Mouse (Mus musculus): ENCODE measurements around the gene Hist1h2ba. TPM values are rescaled to one million over a fixed set of nuclear protein-coding genes. Genes with fewer than 3 reads are reported as not detected.
A peak's percentile ranks its signal among the peaks of the same experiment; 100 is the strongest.

Gene Hist1h2ba
- polyA plus RNA-seq, 1 experiment: 228 TPM

DNA sequence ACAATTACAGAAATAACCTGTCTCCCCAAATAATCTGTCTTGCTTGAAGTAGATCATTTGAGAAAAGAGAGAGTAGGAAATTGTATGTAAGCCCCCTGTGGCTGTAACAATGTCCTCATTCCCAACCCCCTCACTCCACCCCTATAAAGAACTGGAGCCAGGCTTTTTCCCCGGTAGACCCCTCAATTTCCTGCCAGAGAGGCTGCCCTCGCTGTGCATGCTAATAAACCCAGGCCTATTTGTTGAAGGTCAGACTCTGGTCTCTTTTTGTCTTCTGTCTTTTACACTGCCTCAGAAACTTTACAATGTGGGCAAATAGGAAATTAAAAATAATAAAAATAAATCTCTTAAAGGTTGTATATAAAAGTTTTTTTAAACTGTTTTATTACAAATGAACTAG is 12.3 kb upstream of the Hist1h2ba start:
- TF ChIP-seq POLR2A (IDR thresholded peaks at IDR 0.05; ENCODE audit: control insufficient read depth, low read depth, low read length) (no peak), CTCF (IDR thresholded peaks at IDR 0.05; ENCODE audit: control insufficient read depth, insufficient read depth, insufficient replicate concordance, low read depth, low read length) (no peak)
- Histone ChIP-seq H3K27ac (ENCODE audit: control insufficient read depth, insufficient read depth, low read depth, low read length) (no peak overlapping the region), H3K4me3 (ENCODE audit: control insufficient read depth, low read depth, low read length) (no peak overlapping the region), H3K27me3 (ENCODE audit: control insufficient read depth, insufficient read depth, low read length) (no peaks in the 10 kb centered on the region), H3K4me1 (ENCODE audit: control insufficient read depth, insufficient read depth, low read length) (no peaks in the 10 kb centered on the region), H3K36me3 (ENCODE audit: control insufficient read depth, insufficient read depth, low read length) (no peaks in the 10 kb centered on the region)

DNA sequence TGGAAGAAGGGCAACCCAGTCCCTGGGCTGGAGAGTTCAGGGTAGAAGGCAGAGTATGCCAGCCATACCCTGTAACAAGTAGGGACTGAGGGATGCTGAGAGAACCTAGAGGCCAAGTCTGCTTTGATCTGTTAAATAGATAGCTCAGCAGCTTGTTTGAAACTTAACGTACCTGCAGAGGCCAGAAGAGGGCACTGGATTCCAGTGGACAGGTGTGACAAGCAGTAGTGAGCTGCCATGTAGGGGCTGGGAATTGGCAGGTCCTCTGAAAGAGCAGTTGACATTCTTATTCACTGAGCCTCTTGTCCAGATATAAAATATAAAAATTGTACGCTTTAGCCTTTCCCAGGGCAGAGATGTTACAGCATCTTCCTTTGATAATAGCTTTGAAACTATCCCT is 8.9 kb upstream of the Hist1h2ba start:
- Histone ChIP-seq H3K4me3 (ENCODE audit: control insufficient read depth, low read depth, low read length) (no peak overlapping the region), H3K27ac (ENCODE audit: control insufficient read depth, insufficient read depth, low read depth, low read length) (no peak overlapping the region), H3K36me3 (ENCODE audit: control insufficient read depth, insufficient read depth, low read length) (no peaks in the 10 kb centered on the region), H3K4me1 (ENCODE audit: control insufficient read depth, insufficient read depth, low read length) (no peaks in the 10 kb centered on the region), H3K27me3 (ENCODE audit: control insufficient read depth, insufficient read depth, low read length) (no peaks in the 10 kb centered on the region)
- TF ChIP-seq POLR2A (IDR thresholded peaks at IDR 0.05; ENCODE audit: control insufficient read depth, low read depth, low read length) (no peak), CTCF (IDR thresholded peaks at IDR 0.05; ENCODE audit: control insufficient read depth, insufficient read depth, insufficient replicate concordance, low read depth, low read length) (no peak)

DNA sequence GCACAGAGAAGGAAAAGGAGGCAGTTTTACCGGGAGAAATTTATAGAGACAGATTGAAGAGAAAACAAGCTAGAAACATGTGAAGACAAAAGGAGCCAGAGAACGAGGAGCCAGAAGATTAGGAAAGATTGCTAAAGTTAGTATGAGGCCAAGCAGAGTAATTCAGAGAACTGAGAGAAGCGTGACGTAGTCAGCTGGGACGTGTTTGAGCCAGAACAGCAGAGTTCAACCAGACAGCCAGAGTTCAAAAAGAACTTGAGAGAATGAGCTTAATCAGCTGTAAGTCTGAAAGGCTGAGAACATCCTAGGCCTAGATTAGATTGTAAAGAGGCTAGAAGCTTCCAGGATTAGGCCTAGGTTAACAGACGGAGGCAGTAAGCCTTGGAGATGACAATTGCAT is 6.3 kb upstream of the Hist1h2ba start:
- no peaks in the 10 kb centered on the region for H3K4me1 ChIP-seq (ENCODE audit: control insufficient read depth, insufficient read depth, low read length)
- H3K27ac ChIP-seq (ENCODE audit: control insufficient read depth, insufficient read depth, low read depth, low read length): no peak overlapping the region
- H3K4me3 ChIP-seq (ENCODE audit: control insufficient read depth, low read depth, low read length): no peak overlapping the region
- no peaks in the 10 kb centered on the region for H3K36me3 ChIP-seq (ENCODE audit: control insufficient read depth, insufficient read depth, low read length)
- no peaks in the 10 kb centered on the region for H3K27me3 ChIP-seq (ENCODE audit: control insufficient read depth, insufficient read depth, low read length)
- no peak for TF ChIP-seq CTCF (IDR thresholded peaks at IDR 0.05; ENCODE audit: control insufficient read depth, insufficient read depth, insufficient replicate concordance, low read depth, low read length)

DNA sequence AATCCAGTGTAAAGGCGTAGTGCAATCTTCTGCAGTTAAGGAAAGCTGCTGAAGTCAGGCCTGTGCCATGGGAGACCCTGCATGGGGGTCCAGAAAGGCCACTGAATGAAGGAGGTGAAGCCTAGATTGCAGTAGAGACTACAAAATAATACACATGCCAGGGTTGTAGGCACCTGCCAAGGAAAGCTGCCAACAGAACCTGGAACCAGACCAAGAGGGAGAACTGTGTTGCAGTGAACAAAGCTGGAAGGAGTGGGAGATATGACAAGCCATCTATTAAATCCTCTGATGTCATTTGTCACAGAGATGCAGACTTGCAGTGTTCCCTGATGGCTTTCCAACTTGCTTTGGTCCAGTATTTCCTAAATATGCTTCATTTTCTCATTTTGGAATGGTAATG is 4.7 kb upstream of the Hist1h2ba start:
- Histone ChIP-seq H3K4me3 (ENCODE audit: control insufficient read depth, low read depth, low read length) (no peak overlapping the region), H3K36me3 (ENCODE audit: control insufficient read depth, insufficient read depth, low read length) (no peaks in the 10 kb centered on the region), H3K27ac (ENCODE audit: control insufficient read depth, insufficient read depth, low read depth, low read length) (no peak overlapping the region), H3K27me3 (ENCODE audit: control insufficient read depth, insufficient read depth, low read length) (no peaks in the 10 kb centered on the region), H3K4me1 (ENCODE audit: control insufficient read depth, insufficient read depth, low read length) (no peaks in the 10 kb centered on the region)
- TF ChIP-seq CTCF (IDR thresholded peaks at IDR 0.05; ENCODE audit: control insufficient read depth, insufficient read depth, insufficient replicate concordance, low read depth, low read length) (no peak), POLR2A (IDR thresholded peaks at IDR 0.05; ENCODE audit: control insufficient read depth, low read depth, low read length) (no peak)

DNA sequence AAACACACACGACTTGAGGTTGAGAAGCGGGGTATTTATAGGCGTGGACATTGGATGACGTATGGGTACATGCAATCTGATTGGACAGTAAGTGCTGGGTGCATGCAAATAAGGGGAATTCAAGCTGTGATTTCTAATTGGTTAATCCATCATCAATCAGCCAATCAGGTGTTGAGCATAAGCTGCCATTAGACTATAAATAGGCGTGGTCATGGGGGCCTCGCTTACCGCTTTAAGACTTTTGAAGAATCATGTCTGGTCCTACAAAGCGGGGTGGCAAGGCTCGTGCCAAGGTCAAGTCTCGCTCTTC is 210 bp upstream of the Hist1h2ba start, which contains the start of gene Hist1h2aa:
TSS of gene Hist1h2aa (plus strand) at position 252 of the 310 bp plus-strand sequence.
- Histone ChIP-seq H3K27ac (ENCODE audit: control insufficient read depth, insufficient read depth, low read depth, low read length) (peak within 1 kb of the TSS; percentile 100), H3K36me3 (ENCODE audit: control insufficient read depth, insufficient read depth, low read length) (no peaks in the 10 kb centered on the region), H3K4me1 (ENCODE audit: control insufficient read depth, insufficient read depth, low read length) (peaks cover 11% of the 10 kb centered on the region), H3K27me3 (ENCODE audit: control insufficient read depth, insufficient read depth, low read length) (no peaks in the 10 kb centered on the region), H3K4me3 (ENCODE audit: control insufficient read depth, low read depth, low read length) (peak within 1 kb of the TSS; percentile 95)
- TF ChIP-seq CTCF (IDR thresholded peaks at IDR 0.05; ENCODE audit: control insufficient read depth, insufficient read depth, insufficient replicate concordance, low read depth, low read length) (no peak), POLR2A (IDR thresholded peaks at IDR 0.05; ENCODE audit: control insufficient read depth, low read depth, low read length) (peak; percentile 56; the same call in 1 of the 2 replicates)

DNA sequence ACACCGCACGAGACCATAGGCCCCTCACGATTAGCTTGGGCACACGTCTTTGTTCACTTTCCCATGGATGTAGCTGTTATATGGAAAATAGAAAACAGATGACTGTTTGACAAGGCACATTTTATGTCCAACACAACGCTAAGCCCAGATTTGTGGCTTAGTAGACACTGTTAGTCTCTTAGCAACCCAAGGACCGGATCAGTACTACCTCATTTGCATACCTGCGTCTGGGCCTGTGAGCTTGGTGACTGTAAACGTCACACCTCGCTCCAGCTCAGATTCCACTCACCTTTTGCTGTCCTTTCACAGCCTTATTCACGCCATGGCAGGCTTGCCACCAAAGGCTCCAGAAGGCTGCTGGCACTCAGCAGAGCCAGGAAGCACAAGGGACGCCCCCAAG is 3.1 kb downstream of the Hist1h2ba start:
- no peaks in the 10 kb centered on the region for H3K36me3 ChIP-seq (ENCODE audit: control insufficient read depth, insufficient read depth, low read length)
- TF ChIP-seq CTCF (IDR thresholded peaks at IDR 0.05; ENCODE audit: control insufficient read depth, insufficient read depth, insufficient replicate concordance, low read depth, low read length) (no peak), POLR2A (IDR thresholded peaks at IDR 0.05; ENCODE audit: control insufficient read depth, low read depth, low read length) (no peak)

DNA sequence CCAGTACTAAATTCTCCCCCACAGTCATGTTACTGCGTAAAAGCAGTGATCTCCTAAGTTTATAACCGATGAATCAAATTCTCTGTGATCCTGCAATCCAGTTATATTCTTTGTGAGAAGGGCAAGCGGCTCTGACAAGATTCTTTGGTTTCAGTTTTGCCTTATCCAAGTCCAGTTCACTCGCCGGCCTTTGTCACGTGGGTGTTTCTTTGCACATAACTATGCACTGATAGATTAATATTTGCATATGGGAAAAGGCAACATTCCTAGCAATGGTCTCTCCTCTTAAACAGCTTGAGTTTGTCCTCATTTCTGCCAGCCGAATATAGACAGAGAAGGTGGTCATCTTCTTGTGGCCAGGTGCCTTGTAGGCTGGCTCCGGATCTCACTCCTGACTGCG is 3.5 kb downstream of the Hist1h2ba start:
- Histone ChIP-seq H3K27me3 (ENCODE audit: control insufficient read depth, insufficient read depth, low read length) (no peaks in the 10 kb centered on the region), H3K4me1 (ENCODE audit: control insufficient read depth, insufficient read depth, low read length) (peaks cover 11% of the 10 kb centered on the region), H3K36me3 (ENCODE audit: control insufficient read depth, insufficient read depth, low read length) (no peaks in the 10 kb centered on the region), H3K4me3 (ENCODE audit: control insufficient read depth, low read depth, low read length) (peak overlapping the region; percentile 82), H3K27ac (ENCODE audit: control insufficient read depth, insufficient read depth, low read depth, low read length) (peak overlapping the region; percentile 86)
- TF ChIP-seq POLR2A (IDR thresholded peaks at IDR 0.05; ENCODE audit: control insufficient read depth, low read depth, low read length) (no peak), CTCF (IDR thresholded peaks at IDR 0.05; ENCODE audit: control insufficient read depth, insufficient read depth, insufficient replicate concordance, low read depth, low read length) (no peak)

More for the DNA sequence above, 3.1 kb downstream of the Hist1h2ba start:
- Histone ChIP-seq H3K4me1 (ENCODE audit: control insufficient read depth, insufficient read depth, low read length) (peaks cover 11% of the 10 kb centered on the region), H3K27me3 (ENCODE audit: control insufficient read depth, insufficient read depth, low read length) (no peaks in the 10 kb centered on the region), H3K27ac (ENCODE audit: control insufficient read depth, insufficient read depth, low read depth, low read length) (peak overlapping the region; percentile 86), H3K4me3 (ENCODE audit: control insufficient read depth, low read depth, low read length) (peak overlapping the region; percentile 82)

DNA sequence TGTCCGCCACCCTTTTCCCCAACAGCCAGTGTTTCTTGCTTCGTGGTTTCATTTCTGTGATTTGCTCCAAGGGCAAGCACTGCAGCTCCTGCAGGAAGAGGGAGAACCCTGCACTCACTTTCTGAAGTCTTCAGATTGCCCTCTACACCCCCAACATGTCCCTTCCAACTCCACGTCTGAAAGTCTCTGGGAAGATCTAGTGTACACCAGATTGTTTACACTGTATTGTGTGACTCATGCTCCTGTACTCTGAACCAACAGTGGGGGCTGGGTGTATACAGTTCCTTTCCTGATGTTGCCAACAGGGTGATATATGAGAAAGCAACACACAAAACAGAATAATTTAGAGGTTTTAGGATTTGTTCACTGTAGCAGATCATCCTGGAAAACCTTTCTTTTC is 5.3 kb downstream of the Hist1h2ba start:
- Histone ChIP-seq H3K27me3 (ENCODE audit: control insufficient read depth, insufficient read depth, low read length) (no peaks in the 10 kb centered on the region), H3K4me3 (ENCODE audit: control insufficient read depth, low read depth, low read length) (no peak overlapping the region), H3K27ac (ENCODE audit: control insufficient read depth, insufficient read depth, low read depth, low read length) (no peak overlapping the region), H3K4me1 (ENCODE audit: control insufficient read depth, insufficient read depth, low read length) (peaks cover 11% of the 10 kb centered on the region), H3K36me3 (ENCODE audit: control insufficient read depth, insufficient read depth, low read length) (no peaks in the 10 kb centered on the region)
- TF ChIP-seq POLR2A (IDR thresholded peaks at IDR 0.05; ENCODE audit: control insufficient read depth, low read depth, low read length): no peak
- TF ChIP-seq CTCF (IDR thresholded peaks at IDR 0.05; ENCODE audit: control insufficient read depth, insufficient read depth, insufficient replicate concordance, low read depth, low read length): no peak

All from testis, adult 2 months (tissue).